Mouse (Mus musculus) kidney, postnatal 4 days (tissue): ENCODE results near the gene Ppp1r9a.

ENCODE experiments used
- DNase-seq, 2 experiments: peaks; one replicate each; pipeline ENCODE4 v3.0.0; 2021; ENCODE audit warnings: mixed read lengths in 2 of 2

Gene Ppp1r9a

GRCm38 (mm10) chr6:5164855-5165254, 262.1 kb downstream of the Ppp1r9a start:
- no peak for DNase-seq

- peak; percentile 13 to 35 for DNase-seq
These were observed 264.4 kb downstream of the Ppp1r9a start for GRCm38 (mm10) chr6:5167051-5167677.

GRCm38 (mm10) chr6:5168158-5168557, 265.4 kb downstream of the Ppp1r9a start:
- DNase-seq, result no peak

DNA sequence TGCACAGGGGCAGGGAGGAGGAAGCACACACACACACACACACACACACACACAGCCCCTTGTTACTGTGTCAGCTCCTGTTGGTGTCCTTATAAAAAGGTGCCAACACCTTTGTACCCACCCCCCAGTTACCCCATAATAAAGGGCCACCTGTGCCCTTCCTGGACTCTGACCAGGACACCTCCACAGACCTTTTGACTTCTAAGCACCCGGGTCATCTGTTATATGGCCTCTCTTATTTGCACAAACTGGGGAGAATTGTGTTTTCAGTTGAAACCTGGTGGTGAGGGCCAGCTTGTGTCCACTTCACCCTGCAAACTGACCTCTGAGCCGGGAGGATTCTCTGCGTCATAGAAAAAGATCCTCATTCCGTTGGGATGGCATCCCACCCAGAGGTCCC, 268.7 kb downstream of the Ppp1r9a start:
- no peak for DNase-seq

DNA sequence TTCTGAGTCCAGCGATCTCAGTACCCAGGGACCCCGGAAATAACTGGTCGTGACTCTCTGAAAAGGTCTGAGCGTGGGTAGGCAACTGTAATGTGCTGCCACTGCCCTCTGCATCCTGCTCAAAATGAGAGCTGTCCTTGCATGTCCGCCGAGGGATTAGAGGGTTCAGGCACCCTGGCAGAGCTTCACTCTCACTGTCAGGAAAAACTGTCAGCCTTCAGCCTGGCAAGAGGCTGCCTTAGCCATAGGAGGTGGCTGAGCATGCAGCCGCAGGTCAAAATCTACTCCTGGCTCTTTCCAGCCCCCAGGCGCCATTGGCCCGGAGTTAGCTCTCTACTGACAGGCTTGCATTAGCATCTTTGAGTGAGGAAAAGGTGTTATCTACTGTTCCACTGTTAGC, 269.9 kb downstream of the Ppp1r9a start:
- DNase-seq, result peak in 1 of 2 experiments; percentile 5

- no peak for DNase-seq
These were observed 271.6 kb downstream of the Ppp1r9a start for GRCm38 (mm10) chr6:5174179-5174812.

GRCm38 (mm10) chr6:5177967-5178891, 275.5 kb downstream of the Ppp1r9a start:
- DNase-seq, result no peak

- DNase-seq, result no peak
These were observed 276.5 kb downstream of the Ppp1r9a start for GRCm38 (mm10) chr6:5179189-5179588.

DNA sequence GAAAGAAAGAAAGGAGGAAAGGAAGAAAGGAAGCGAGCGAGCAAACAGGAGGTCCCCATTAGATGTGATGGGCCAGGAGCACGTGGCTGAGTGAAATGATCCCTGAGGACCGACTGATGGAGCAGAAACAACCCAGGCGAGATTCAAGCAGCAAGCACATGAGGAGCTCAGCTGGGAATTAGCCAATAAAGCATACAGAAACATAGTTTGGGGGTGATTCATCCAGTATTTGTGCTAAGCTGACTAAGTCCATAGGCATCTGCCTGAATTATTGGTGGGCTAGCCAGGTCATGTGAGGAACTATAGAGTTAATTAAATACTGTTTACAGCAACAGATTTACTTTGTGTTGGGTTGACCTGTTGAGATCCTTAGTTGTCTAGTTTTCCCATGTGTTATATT, 277.9 kb downstream of the Ppp1r9a start:
- no peak for DNase-seq

DNA sequence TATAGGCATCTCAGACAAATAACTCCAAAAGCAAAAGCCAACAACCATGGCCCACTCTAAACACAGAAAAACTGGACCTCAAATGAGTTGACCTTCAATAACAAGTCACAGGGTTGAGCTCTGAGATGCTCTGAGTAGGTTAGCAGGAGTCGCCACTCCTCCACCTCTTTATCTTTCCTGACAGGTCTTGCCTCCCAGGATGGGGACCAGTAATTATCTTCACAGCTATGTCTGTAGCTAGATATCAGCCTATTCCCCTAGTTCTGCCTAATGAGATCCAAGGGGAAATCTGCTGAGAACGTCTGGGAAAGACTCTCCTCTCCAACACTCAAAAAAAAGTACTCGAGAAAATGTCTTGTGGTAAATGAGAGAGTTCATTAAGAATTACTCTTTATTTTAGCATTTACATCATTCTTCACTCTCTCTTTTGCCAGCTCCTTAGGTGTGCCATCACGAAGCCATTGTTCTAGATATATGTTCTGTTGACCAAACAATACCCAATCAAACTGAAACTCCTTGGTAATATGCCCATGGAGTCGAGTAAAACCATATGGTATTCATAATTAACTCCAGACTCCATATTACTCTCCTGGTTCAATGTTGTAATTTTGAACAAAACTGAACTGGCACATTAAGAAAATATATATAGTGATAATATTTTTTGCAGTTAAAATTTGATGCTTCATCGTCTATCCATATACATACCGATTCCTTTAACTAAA, 283.7 kb downstream of the Ppp1r9a start:
- no peak for DNase-seq

- no peak for DNase-seq
These were observed 284.9 kb downstream of the Ppp1r9a start for GRCm38 (mm10) chr6:5187586-5187985.

GRCm38 (mm10) chr6:5188036-5188435, 285.3 kb downstream of the Ppp1r9a start:
- DNase-seq, result no peak

- no peak for DNase-seq
These were observed 286.2 kb downstream of the Ppp1r9a start for GRCm38 (mm10) chr6:5188938-5189337.

DNA sequence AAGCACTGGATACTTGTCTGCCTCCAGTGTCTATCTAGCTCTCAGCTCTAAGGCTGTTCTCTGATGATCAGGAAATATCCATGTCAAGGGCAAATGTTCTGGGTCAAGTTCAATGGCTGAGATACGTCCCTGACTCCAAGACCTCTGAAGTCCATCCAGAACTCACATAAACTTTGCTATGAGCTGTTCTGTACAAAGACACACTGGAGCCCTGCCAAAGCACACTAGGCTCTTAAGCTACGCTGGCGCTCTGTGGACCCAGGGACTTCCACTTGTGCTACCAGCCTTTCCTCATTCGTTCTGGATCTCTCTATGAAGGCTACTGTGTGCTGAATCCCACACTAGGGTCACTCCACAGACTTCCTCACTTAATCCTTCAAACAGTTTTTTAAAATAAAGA, 286.8 kb downstream of the Ppp1r9a start:
- peak; percentile 26 to 28 for DNase-seq

DNA sequence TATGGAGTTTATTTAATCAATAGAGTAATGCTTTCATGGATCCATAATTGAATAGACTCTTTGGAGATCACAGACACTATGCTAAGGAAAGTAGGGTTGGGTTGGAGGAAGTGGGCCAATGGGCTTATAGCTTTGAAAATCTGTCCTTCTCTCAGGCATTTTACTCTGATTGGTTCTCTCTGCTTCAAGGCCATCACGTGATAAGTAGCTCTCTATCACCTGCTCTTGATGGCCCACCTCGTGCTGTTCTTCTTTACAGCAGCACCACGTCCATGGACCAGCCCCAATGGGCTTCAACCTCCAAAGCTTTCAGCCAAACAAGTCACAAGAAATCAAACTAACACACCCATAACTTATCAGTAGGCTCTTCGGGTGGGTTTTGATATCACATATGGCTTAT, 288.0 kb downstream of the Ppp1r9a start:
- DNase-seq, result no peak

GRCm38 (mm10) chr6:5193693-5194092, 291.0 kb downstream of the Ppp1r9a start, which contains the start of gene Pon1:
Gene Pon1, minus strand, starts transcription at chr6:5193946.
- no peak for DNase-seq

DNA sequence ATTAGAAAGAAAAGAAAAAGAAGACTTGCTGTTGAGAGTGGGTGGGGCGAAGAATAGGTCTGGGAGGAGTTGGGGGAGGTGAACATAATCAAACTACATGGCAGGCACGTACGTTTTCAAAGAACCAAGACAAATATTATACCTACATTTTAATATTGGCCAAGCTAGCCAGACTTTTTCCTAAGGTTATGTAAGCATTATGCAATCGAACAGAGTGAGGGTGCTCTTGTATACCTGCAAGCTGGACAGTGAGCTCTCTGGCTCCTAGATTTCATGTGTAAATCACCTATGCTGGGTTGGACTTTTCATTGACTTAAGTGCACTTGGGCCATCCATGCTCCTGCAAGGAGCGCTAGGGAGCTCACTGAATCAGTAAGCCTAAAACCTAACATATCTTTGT, 295.9 kb downstream of the Ppp1r9a start:
- DNase-seq, result no peak

- no peak for DNase-seq
These were observed 296.7 kb downstream of the Ppp1r9a start for GRCm38 (mm10) chr6:5199376-5199905.

GRCm38 (mm10) chr6:5199916-5200315, 297.2 kb downstream of the Ppp1r9a start:
- DNase-seq, result no peak

GRCm38 (mm10) chr6:5207817-5208216, 305.1 kb downstream of the Ppp1r9a start:
- no peak for DNase-seq
